8 mouse cellular contexts compared by ENCODE assay signal in the genomic region with DNA sequence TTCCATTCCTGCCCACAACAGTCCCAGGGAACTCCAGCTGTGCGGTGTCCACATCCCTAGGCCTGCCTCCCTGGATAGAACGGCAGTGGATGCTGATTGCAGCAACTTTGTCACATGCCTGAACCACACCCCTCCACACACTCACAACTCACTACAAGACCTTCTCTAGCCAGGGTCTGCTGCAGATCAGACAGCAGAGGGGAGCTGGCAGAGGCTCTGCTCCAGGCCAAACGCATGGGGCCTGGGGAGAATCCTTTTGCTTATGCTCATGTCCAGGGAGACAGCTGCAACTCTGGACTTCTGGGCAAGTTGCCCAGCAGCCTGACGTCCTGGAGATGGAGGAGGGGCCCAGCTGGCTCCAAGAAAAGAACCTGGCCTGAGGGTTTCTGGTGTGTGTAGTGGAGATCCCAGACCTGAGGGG.
DNase-seq lines count a peak whose midpoint lies in the region; ATAC-seq lines count a peak whose summit lies in the region.

No protein-coding gene starts in this region.

- H3K9ac ChIP-seq in embryonic facial prominence, embryonic 15.5 days: no peak overlapping the region
- no peak overlapping the region for H3K9ac ChIP-seq in heart, embryonic 13.5 days
- H3K9ac ChIP-seq in kidney, embryonic 15.5 days: no peak overlapping the region

- DNase-seq in left cerebral cortex, adult 18-20 months (ENCODE audit: low spot score in 2 of 2): peak; percentile 42 to 53
- no peak for DNase-seq in left cerebral cortex, postnatal 36 days (ENCODE audit: low spot score in 2 of 2)
- peak; percentile 89 for DNase-seq in lung, postnatal 10 days
- DNase-seq in right cerebral cortex, postnatal 25 days: peak; percentile 47

- H3K27ac ChIP-seq in embryonic facial prominence, embryonic 15.5 days (replicated peaks): peak overlapping the region; percentile 73
- H3K27ac ChIP-seq in heart, embryonic 13.5 days (replicated peaks): peak overlapping the region; percentile 91
- H3K27ac ChIP-seq in kidney, embryonic 15.5 days: peak overlapping the region; percentile 85

- H3K36me3 ChIP-seq in embryonic facial prominence, embryonic 15.5 days: no peaks in the 10 kb centered on the region
- no peaks in the 10 kb centered on the region for H3K36me3 ChIP-seq in heart, embryonic 13.5 days
- H3K36me3 ChIP-seq in kidney, embryonic 15.5 days: no peaks in the 10 kb centered on the region

- H3K4me3 ChIP-seq in embryonic facial prominence, embryonic 15.5 days (replicated peaks): no peak overlapping the region
- H3K4me3 ChIP-seq in heart, embryonic 13.5 days: no peak overlapping the region
- H3K4me3 ChIP-seq in kidney, embryonic 15.5 days (replicated peaks): no peak overlapping the region

- no peaks in the 10 kb centered on the region for H3K9me3 ChIP-seq in embryonic facial prominence, embryonic 15.5 days (replicated peaks)
- no peaks in the 10 kb centered on the region for H3K9me3 ChIP-seq in heart, embryonic 13.5 days
- H3K9me3 ChIP-seq in kidney, embryonic 15.5 days (replicated peaks): no peaks in the 10 kb centered on the region

- peaks cover 19% of the 10 kb centered on the region for H3K4me1 ChIP-seq in embryonic facial prominence, embryonic 15.5 days
- H3K4me1 ChIP-seq in heart, embryonic 13.5 days: peaks cover 70% of the 10 kb centered on the region
- H3K4me1 ChIP-seq in kidney, embryonic 15.5 days: peaks cover 56% of the 10 kb centered on the region

- no peak overlapping the region for H3K4me2 ChIP-seq in embryonic facial prominence, embryonic 15.5 days (replicated peaks)
- peak overlapping the region; percentile 38 for H3K4me2 ChIP-seq in heart, embryonic 13.5 days
- H3K4me2 ChIP-seq in kidney, embryonic 15.5 days: no peak overlapping the region

- no peaks in the 10 kb centered on the region for H3K27me3 ChIP-seq in embryonic facial prominence, embryonic 15.5 days
- H3K27me3 ChIP-seq in heart, embryonic 13.5 days (replicated peaks): no peaks in the 10 kb centered on the region
- H3K27me3 ChIP-seq in kidney, embryonic 15.5 days: no peaks in the 10 kb centered on the region

- ATAC-seq in embryonic facial prominence, embryonic 15.5 days (ENCODE audit: insufficient number of reproducible peaks, low FRiP score, low TSS enrichment, low read depth): peak; percentile 89
- ATAC-seq in heart, embryonic 13.5 days (ENCODE audit: extremely low read depth, insufficient number of reproducible peaks, low FRiP score, low TSS enrichment): peak; percentile 67
- ATAC-seq in kidney, embryonic 15.5 days (replicated peaks; ENCODE audit: low FRiP score): peak; percentile 89
- no peak for ATAC-seq in monocyte, adult 5-6 weeks (replicated peaks; ENCODE audit: insufficient number of reproducible peaks, low FRiP score, low TSS enrichment, poor library complexity, severe bottlenecking)

- WGBS in embryonic facial prominence, embryonic 15.5 days: 24% methylated on average over 4 of the region's 4 CpGs
- 19% methylated on average over 4 of the region's 4 CpGs for WGBS in heart, embryonic 13.5 days
- WGBS in kidney, embryonic 15.5 days: 19% methylated on average over 4 of the region's 4 CpGs

- intact Hi-C loops in left cerebral cortex, postnatal 36 days (cut with DNase I): no loop called here

Comparison
In these comparisons a context has a peak if more than half of its experiments do, and no peak if none do; other contexts are left out.
1. DNase-seq: peak in left cerebral cortex, adult 18-20 months (2 of 2), lung, postnatal 10 days (single experiment) and right cerebral cortex, postnatal 25 days (single experiment); none in left cerebral cortex, postnatal 36 days (0 of 2).
2. Peak in every context shown above with its lines, with median percentiles within 50 percentile points of each other: H3K27ac ChIP-seq.